Mouse (Mus musculus) erythroblast, embryonic 14.5 days (primary cell): ENCODE results near the gene Slc46a3.

ENCODE experiments used
- GATA1 ChIP-seq: IDR thresholded peaks from 2 replicates; pipeline ENCODE4 v1.6.1; 2012; ENCODE audit warnings: low read length, inconsistent platforms, mixed read lengths
- TAL1 ChIP-seq: IDR thresholded peaks from 3 replicates; pipeline ENCODE4 v1.6.1; 2012; ENCODE audit warnings: low read length, inconsistent platforms, mixed read lengths

GRCm38 (mm10) chr5:147843340-147843739, 51.3 kb downstream of the Slc46a3 start:
- TF ChIP-seq GATA1 (no peak), TAL1 (no peak)
